Mouse (Mus musculus) left cerebral cortex, postnatal 36 days (tissue): ENCODE results near the gene Pdpn. TPM values are rescaled to one million over a fixed set of nuclear protein-coding genes. Genes with fewer than 3 reads are reported as not detected.

Experiments used
- DNase-seq, 2 experiments: peaks; one replicate each; pipeline ENCODE4 v3.0.0; 2021 to 2022; ENCODE audit warnings: low spot score in 2 of 2, mixed read lengths in 1 of 2
- intact Hi-C: fragments of 180-260 bp; cut with DNase I; formaldehyde crosslinking; loops from one replicate; pipeline ENCODE4 v1.15.1; 2025
- total RNA-seq, 2 experiments: library from RNA; stranded (reverse); gene quantifications; 2 replicates each; pipeline ENCODE4 v1.2.3; 2021

Gene Pdpn
- total RNA-seq, 2 experiments from 2014 or later: 13.3 to 15.1 TPM

GRCm38 (mm10) chr4:143255541-143255940 lies 43.8 kb downstream of the Pdpn start:
- intact Hi-C loops: no loop called here
- DNase-seq: no peak

DNA sequence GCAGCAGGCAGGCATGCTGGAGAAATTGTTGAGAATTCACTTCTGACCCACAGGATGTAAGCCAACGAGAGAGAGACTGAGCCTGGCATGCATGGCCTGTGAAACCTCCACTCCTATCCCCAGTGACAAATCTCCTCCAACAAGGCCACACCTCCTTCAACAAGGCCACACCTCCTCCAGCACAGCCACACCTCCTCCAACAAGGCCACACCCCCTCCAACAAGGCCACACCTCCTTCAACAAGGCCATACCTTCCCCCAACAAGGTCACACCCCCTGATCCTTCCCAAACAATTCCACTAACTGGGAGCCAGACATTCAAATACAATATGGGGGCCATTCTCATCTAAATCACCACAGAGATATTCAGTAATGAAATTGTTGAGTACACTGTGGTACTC lies 46.0 kb downstream of the Pdpn start:
- intact Hi-C loops: no loop called here

GRCm38 (mm10) chr4:143248050-143248449 lies 51.3 kb downstream of the Pdpn start:
- intact Hi-C loops: no loop called here
- DNase-seq: no peak

More for the DNA sequence above, 46.0 kb downstream of the Pdpn start:
- DNase-seq: no peak

DNA sequence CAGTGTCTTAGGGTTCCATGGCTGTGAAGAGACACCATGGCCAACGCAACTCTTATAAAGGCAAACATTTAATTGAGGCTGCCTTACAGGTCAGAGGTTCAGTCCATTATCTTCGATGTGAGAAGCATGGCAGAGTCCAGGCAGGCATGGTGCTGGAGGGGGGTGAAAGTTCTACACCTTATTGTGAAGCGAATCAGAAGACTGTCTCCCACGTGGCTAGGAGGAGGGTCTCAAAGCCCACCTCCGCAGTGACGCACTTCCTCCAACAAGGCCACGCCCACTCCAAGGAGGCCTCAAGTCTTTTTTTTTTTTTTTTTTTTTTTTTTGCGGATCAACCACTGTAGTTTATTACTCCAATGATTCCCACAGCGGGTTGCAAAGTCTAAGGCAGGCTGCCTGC lies 58.1 kb downstream of the Pdpn start:
- no peak for DNase-seq
- intact Hi-C loops: no loop called here

- intact Hi-C loops: loop anchor here (1.0 to 5.0 kb wide), 2 partner anchors 127 to 212 kb away; no protein-coding TSS in a partner anchor
- DNase-seq: no peak
Measured at GRCm38 (mm10) chr4:143239615-143240201, 59.7 kb downstream of the Pdpn start.

DNA sequence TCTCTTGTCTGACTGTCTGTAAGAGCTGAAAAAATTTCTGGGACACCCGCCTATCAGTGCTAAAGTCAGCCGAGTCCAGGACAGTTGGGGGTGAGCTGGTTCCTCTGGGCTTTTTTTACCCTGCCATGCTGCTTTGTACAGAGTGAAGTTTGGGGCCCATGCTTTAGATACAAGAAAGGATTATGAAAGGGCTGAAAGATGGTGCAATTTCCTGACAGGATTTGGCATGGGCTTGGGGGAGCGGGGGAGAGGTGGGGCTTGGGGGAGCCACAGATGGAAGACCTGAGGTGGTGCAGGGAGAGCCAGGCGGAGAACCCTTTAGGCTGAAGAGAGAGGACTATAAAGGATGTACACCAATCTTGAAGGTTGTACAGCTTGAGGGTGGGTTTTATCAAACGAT lies 60.2 kb downstream of the Pdpn start:
- intact Hi-C loops: loop anchor here (1.0 to 5.0 kb wide), 2 partner anchors 127 to 212 kb away; no protein-coding TSS in a partner anchor
- no peak for DNase-seq

DNA sequence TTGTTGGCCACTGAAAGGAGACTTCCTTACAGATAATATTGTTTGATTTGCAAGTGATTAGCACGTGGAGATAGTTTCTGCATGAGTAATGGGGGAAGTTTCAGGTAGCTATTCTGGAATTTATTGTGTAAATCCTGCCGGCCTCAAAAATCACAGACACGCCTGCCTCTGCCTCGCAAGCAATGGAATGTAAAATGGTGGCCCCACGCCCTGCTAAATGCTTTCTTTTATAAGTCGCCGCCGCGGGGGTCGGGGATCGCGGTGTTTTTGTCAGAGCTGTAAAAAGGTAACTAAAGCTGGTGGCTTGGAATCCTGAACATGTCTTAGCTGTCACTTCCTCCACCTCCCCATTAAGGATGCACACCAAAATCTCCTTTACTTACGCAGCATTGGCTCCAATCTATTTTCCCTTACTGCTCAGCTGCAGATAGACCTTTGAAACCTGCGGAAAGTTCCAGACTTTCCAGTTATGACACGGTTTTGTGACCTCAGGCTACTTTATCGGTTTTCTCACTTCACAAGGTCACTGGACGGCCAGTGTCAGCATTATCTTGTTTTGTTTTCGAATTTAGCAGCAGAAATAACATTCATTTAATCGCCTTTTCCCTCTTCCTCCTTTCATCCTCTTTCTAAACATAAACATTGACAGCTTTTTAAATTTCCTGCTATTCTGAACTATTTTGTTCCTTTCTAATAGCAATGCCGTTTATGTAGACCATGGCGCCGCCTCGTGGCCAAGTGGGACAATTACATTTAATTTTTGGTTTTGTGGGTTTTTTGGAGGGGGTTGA lies 60.9 kb downstream of the Pdpn start:
- peak in 1 of 2 experiments; percentile 31 for DNase-seq
- intact Hi-C loops: loop anchor here (1.0 to 5.0 kb wide), 2 partner anchors 126 to 211 kb away; no protein-coding TSS in a partner anchor

DNA sequence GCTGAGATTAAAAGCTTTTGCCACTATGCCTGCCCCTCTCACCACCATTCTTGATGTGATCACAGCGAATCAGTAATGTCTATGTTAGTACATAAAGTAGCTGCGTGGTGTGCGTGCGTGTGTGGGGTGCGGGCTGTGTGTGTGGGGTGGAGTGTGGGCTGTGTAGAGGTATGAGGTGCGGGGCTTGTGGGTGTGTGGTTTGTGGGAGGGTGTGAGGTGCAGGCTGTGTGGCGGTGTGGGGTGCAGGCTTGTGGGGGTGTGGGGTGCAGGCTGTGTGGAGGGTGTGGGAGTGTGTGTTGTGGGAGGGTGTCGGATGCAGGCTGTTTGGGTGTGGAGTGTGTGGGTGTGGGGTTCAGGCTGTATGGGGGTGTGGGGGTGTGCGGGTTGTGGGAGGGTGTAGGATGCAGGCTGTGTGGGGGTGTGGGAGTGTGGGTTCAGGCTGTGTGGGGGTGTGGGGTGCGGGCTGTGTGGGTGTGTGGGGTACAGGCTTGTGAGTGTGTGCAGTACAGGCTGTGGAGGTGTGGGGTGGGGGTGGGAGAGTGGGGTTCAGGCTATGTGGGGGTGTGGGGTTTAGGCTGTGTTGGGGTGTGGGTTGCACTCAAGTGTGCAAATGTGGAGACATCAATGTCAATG lies 67.5 kb downstream of the Pdpn start:
- DNase-seq: no peak
- intact Hi-C loops: no loop called here

- intact Hi-C loops: no loop called here
Measured at GRCm38 (mm10) chr4:143231110-143231509, 68.3 kb downstream of the Pdpn start.

GRCm38 (mm10) chr4:143227976-143228375 lies 71.4 kb downstream of the Pdpn start:
- intact Hi-C loops: no loop called here
- DNase-seq: no peak

More at GRCm38 (mm10) chr4:143231110-143231509, 68.3 kb downstream of the Pdpn start:
- DNase-seq: no peak

DNA sequence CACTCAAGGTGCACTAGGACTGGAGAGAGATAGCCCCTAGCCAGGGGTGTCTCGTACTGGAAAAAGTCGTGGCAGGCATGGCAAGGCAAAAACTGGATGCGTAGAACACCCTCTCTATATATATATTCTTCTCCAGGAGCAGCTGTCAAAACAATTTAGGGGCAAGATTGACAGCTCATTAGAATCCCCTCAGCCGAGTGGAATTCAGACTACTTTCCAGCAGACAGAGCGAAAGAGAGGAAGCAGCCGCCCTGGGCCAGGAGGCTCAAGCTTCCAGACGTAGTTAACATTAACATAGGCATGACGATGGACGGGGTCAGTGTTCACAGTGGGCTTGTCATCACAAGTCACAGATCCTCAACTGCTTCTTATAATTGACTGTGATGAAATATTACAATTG lies 73.5 kb downstream of the Pdpn start:
- intact Hi-C loops: no loop called here
- no peak for DNase-seq

- intact Hi-C loops: no loop called here
- DNase-seq: no peak
Measured at GRCm38 (mm10) chr4:143219316-143219751, 80.0 kb downstream of the Pdpn start.

DNA sequence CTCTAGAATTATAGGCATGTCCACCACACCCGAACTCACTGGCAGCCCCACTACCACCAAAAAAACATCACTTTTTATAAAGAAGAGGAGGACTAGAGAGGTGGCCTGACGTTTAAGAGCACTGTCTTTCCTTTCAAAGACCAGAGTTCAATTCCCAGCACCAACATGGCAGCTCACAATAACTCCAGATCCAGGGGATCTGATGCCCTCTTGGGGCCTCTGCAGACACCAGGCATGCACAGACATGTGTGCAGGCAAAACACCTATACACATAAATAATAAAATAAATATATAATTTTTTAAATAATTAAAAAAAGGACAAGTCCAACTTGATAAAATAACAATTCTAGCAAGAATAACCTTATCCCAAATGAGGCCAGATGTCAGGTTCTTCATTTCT lies 80.5 kb downstream of the Pdpn start:
- no peak for DNase-seq
- intact Hi-C loops: no loop called here

Other genes with a start within 250 kb of the Pdpn start
- gene Prdm2, start 86.6 kb downstream of the Pdpn start, total RNA-seq: 10 to 100 TPM; 35.3 to 46.0 TPM
- gene Lrrc38, start 50.2 kb upstream of the Pdpn start, total RNA-seq: 1 to 10 TPM; 1.7 to 3.0 TPM
- not detected for gene Pramel1, start 94.9 kb upstream of the Pdpn start, total RNA-seq
- 10 to 100 TPM; 13.2 to 14.1 TPM for gene Pramef8, start 112.9 kb upstream of the Pdpn start, total RNA-seq
- gene Oog4, start 150.8 kb upstream of the Pdpn start, total RNA-seq: not detected
- not detected for gene Gm13043, start 211.8 kb upstream of the Pdpn start, total RNA-seq
- gene Gm13040, start 236.4 kb upstream of the Pdpn start, total RNA-seq: not detected